Comparison of ENCODE assay signal across 8 mouse cellular contexts in genomic region chr3:31166365-31166871, GRCm38 (mm10). TPM values are rescaled to one million over a fixed set of nuclear protein-coding genes. Genes with fewer than 3 reads are reported as not detected.
DNase-seq lines count a peak whose midpoint lies in the region; ATAC-seq and TF ChIP-seq lines count a peak whose summit lies in the region.
"Had no signal": no experiment of that assay in that cellular context is flagged by ENCODE, and none has a peak within 500 bp of the region (broad histone marks: within the 10 kb centered on the region; RNA-seq: fewer than 3 reads in every experiment).

No protein-coding gene starts in this region.

- no peak overlapping the region for H3K9ac ChIP-seq in forebrain, embryonic 14.5 days (ENCODE audit: low read length)
- no peak overlapping the region for H3K9ac ChIP-seq in hindbrain, embryonic 14.5 days
- no peak overlapping the region for H3K9ac ChIP-seq in midbrain, postnatal 0 days (replicated peaks; ENCODE audit: low read length, poor library complexity, severe bottlenecking)

- no peak for TF ChIP-seq CTCF in midbrain, postnatal 0 days (IDR thresholded peaks at IDR 0.05)

- 0 out of 2 replicates have a peak overlapping the region, but pooled peaks have one; percentile 14 for H3K4me2 ChIP-seq in forebrain, embryonic 14.5 days (ENCODE audit: low read length)
- no peak overlapping the region for H3K4me2 ChIP-seq in hindbrain, embryonic 14.5 days (replicated peaks)
- H3K4me2 ChIP-seq in midbrain, postnatal 0 days (ENCODE audit: low read depth, low read length, poor library complexity, severe bottlenecking), result no peak overlapping the region

- no peaks in the 10 kb centered on the region for H3K36me3 ChIP-seq in forebrain, embryonic 14.5 days (ENCODE audit: control insufficient read depth, insufficient read depth, low read length)
- no peaks in the 10 kb centered on the region for H3K36me3 ChIP-seq in hindbrain, embryonic 14.5 days (replicated peaks; ENCODE audit: control insufficient read depth, insufficient read depth)
- no peaks in the 10 kb centered on the region for H3K36me3 ChIP-seq in midbrain, postnatal 0 days (ENCODE audit: insufficient read depth, low read length)

- H3K4me3 ChIP-seq in forebrain, embryonic 14.5 days (ENCODE audit: low read depth, low read length), result no peak overlapping the region
- H3K4me3 ChIP-seq in hindbrain, embryonic 14.5 days (replicated peaks; ENCODE audit: low read length), result no peak overlapping the region
- no peak overlapping the region for H3K4me3 ChIP-seq in midbrain, postnatal 0 days (ENCODE audit: low read depth, low read length)

- 0 out of 2 replicates have a peak, but pooled peaks cover 6% of the 10 kb centered on the region for H3K4me1 ChIP-seq in forebrain, embryonic 14.5 days (ENCODE audit: control insufficient read depth, insufficient read depth, low read length)
- H3K4me1 ChIP-seq in hindbrain, embryonic 14.5 days (replicated peaks; ENCODE audit: control insufficient read depth, insufficient read depth, low read length), result no peaks in the 10 kb centered on the region
- H3K4me1 ChIP-seq in midbrain, postnatal 0 days (ENCODE audit: insufficient read depth, low read length), result no peaks in the 10 kb centered on the region

- intact Hi-C loops in left cerebral cortex, postnatal 4 days (cut with DNase I), result loop anchor here (10.0 kb wide), 1 partner anchor 158 kb away; no protein-coding TSS in a partner anchor

- H3K27ac ChIP-seq in forebrain, embryonic 14.5 days (ENCODE audit: low read depth, low read length), result no peak overlapping the region
- no peak overlapping the region for H3K27ac ChIP-seq in hindbrain, embryonic 14.5 days
- 0 out of 2 replicates have a peak overlapping the region, but pooled peaks have one; percentile 18 for H3K27ac ChIP-seq in midbrain, postnatal 0 days (ENCODE audit: low read depth, low read length)

- H3K27me3 ChIP-seq in forebrain, embryonic 14.5 days (replicated peaks; ENCODE audit: control insufficient read depth, insufficient read depth, low read length), result no peaks in the 10 kb centered on the region
- H3K27me3 ChIP-seq in hindbrain, embryonic 14.5 days (ENCODE audit: control insufficient read depth, insufficient read depth, low read length), result no peaks in the 10 kb centered on the region
- no peaks in the 10 kb centered on the region for H3K27me3 ChIP-seq in midbrain, postnatal 0 days (ENCODE audit: insufficient read depth, low read length)

- peak; percentile 68 for ATAC-seq in forebrain, embryonic 14.5 days
- peak; percentile 67; the same call in 1 of the 2 replicates for ATAC-seq in hindbrain, embryonic 14.5 days (ENCODE audit: low FRiP score)
- ATAC-seq in midbrain, postnatal 0 days (ENCODE audit: low FRiP score), result peak; percentile 78

- WGBS in forebrain, embryonic 14.5 days, result 5% methylated on average over 12 of the region's 12 CpGs
- 17% methylated on average over 12 of the region's 12 CpGs for WGBS in hindbrain, embryonic 14.5 days
- WGBS in midbrain, postnatal 0 days, result 26% methylated on average over 12 of the region's 12 CpGs

- DNase-seq in left cerebral cortex, adult 11 months (ENCODE audit: low spot score), result peak; percentile 65
- DNase-seq in left cerebral cortex, postnatal 4 days, result no peak
- DNase-seq in forebrain, embryonic 14.5 days (ENCODE audit: low spot score), result peak; percentile 24
- no peak for DNase-seq in hindbrain, embryonic 14.5 days (ENCODE audit: low spot score)
- peak; percentile 64 for DNase-seq in midbrain, postnatal 0 days (ENCODE audit: low spot score)
- no peak for DNase-seq in urinary bladder, postnatal 4 days (ENCODE audit: low spot score in 2 of 2)
- no peak for DNase-seq in gastrocnemius, adult 18-20 months (ENCODE audit: low spot score)
- DNase-seq: kidney, postnatal 14 days had no signal

- no peaks in the 10 kb centered on the region for H3K9me3 ChIP-seq in forebrain, embryonic 14.5 days (replicated peaks; ENCODE audit: control insufficient read depth, low read length)
- no peaks in the 10 kb centered on the region for H3K9me3 ChIP-seq in hindbrain, embryonic 14.5 days (ENCODE audit: control insufficient read depth, low read length)
- no peaks in the 10 kb centered on the region for H3K9me3 ChIP-seq in midbrain, postnatal 0 days (ENCODE audit: low read length)

RNA-seq across cellular contexts. Expression of gene Cldn11, which starts 16.7 kb away (rescaled TPM):
- 10 to 100 TPM; 14.1 to 17.3 TPM for total RNA-seq in left cerebral cortex, postnatal 4 days (2021)
- 55.3 and 60.4 TPM in 2 replicates for polyA plus RNA-seq in forebrain, embryonic 14.5 days (2014; fragmentation: Nextera tagmentation; extraction: Ambion mirVana)
- 40.3 and 44.9 TPM in 2 replicates for polyA plus RNA-seq in hindbrain, embryonic 14.5 days (2014; fragmentation: Nextera tagmentation; extraction: Ambion mirVana)
- 45.6 and 60.4 TPM in 2 replicates for total RNA-seq in midbrain, postnatal 0 days (2014; rRNA removed)
- polyA plus RNA-seq in midbrain, postnatal 0 days (2015; fragmentation: Nextera tagmentation; extraction: Ambion mirVana), result 45.5 and 47.2 TPM in 2 replicates
- under 1 TPM in 1 of 2 experiments, not detected in 1; 0.19 TPM for total RNA-seq in gastrocnemius, adult 18-20 months (2021)

Comparison
In these comparisons a context has a peak if more than half of its experiments do, and no peak if none do; other contexts are left out.
1. DNase-seq: peak in left cerebral cortex, adult 11 months (single experiment), forebrain, embryonic 14.5 days (single experiment) and midbrain, postnatal 0 days (single experiment); none in left cerebral cortex, postnatal 4 days (single experiment), hindbrain, embryonic 14.5 days (single experiment), urinary bladder, postnatal 4 days (0 of 2) and gastrocnemius, adult 18-20 months (single experiment).
2. RNA of gene Cldn11, which starts 16.7 kb away (total RNA-seq): 45.6 to 60.4 TPM in midbrain, postnatal 0 days and 14.1 to 17.3 TPM in left cerebral cortex, postnatal 4 days; 0.19 TPM in gastrocnemius, adult 18-20 months; every median in the first group is over 10 times any median in the second.
3. Peak in every context shown above with its lines, with median percentiles within 50 percentile points of each other: ATAC-seq.